8 mouse cellular contexts compared by ENCODE assay signal in genomic region chr2:116070614-116071425, GRCm38 (mm10). TPM values are rescaled to one million over a fixed set of nuclear protein-coding genes. Genes with fewer than 3 reads are reported as not detected.
DNase-seq lines count a peak whose midpoint lies in the region; ATAC-seq lines count a peak whose summit lies in the region.

No protein-coding gene starts in this region.

- 28% methylated on average over 10 of the region's 10 CpGs for WGBS in embryonic facial prominence, embryonic 15.5 days
- 7% methylated on average over 10 of the region's 10 CpGs for WGBS in intestine, embryonic 15.5 days
- WGBS in neural tube, embryonic 12.5 days = 5% methylated on average over 10 of the region's 10 CpGs

- DNase-seq in kidney, adult 9 months = peak; percentile 9
- DNase-seq in kidney, adult 18-20 months = no peak
- DNase-seq in right cerebral cortex, postnatal 25 days = no peak
- DNase-seq in MN1 (ENCODE audit: low spot score) = no peak
- DNase-seq in gastrocnemius, adult 18-20 months (ENCODE audit: low spot score) = no peak

- H3K27ac ChIP-seq in embryonic facial prominence, embryonic 15.5 days (replicated peaks) = no peak overlapping the region
- H3K27ac ChIP-seq in intestine, embryonic 15.5 days = peak overlapping the region; percentile 82
- H3K27ac ChIP-seq in neural tube, embryonic 12.5 days = peak overlapping the region; percentile 34; the same call in 1 of the 2 replicates

- H3K9me3 ChIP-seq in embryonic facial prominence, embryonic 15.5 days (replicated peaks) = no peaks in the 10 kb centered on the region
- H3K9me3 ChIP-seq in intestine, embryonic 15.5 days = no peaks in the 10 kb centered on the region
- no peaks in the 10 kb centered on the region for H3K9me3 ChIP-seq in neural tube, embryonic 12.5 days

- peak overlapping the region; percentile 57 for H3K4me2 ChIP-seq in embryonic facial prominence, embryonic 15.5 days (replicated peaks)
- H3K4me2 ChIP-seq in intestine, embryonic 15.5 days (replicated peaks) = peak overlapping the region; percentile 77
- H3K4me2 ChIP-seq in neural tube, embryonic 12.5 days (replicated peaks) = peak overlapping the region; percentile 87

- peaks cover 42% of the 10 kb centered on the region for H3K27me3 ChIP-seq in embryonic facial prominence, embryonic 15.5 days
- peaks cover 17% of the 10 kb centered on the region for H3K27me3 ChIP-seq in intestine, embryonic 15.5 days (replicated peaks)
- no peaks in the 10 kb centered on the region; the same call in 1 of the 2 replicates for H3K27me3 ChIP-seq in neural tube, embryonic 12.5 days (replicated peaks)

- H3K4me1 ChIP-seq in embryonic facial prominence, embryonic 15.5 days = peaks cover 20% of the 10 kb centered on the region; the same call in 1 of the 2 replicates
- H3K4me1 ChIP-seq in intestine, embryonic 15.5 days (replicated peaks) = 0 out of 2 replicates have a peak, but pooled peaks cover 5% of the 10 kb centered on the region
- H3K4me1 ChIP-seq in neural tube, embryonic 12.5 days = peaks cover 33% of the 10 kb centered on the region

- no peak overlapping the region for H3K9ac ChIP-seq in embryonic facial prominence, embryonic 15.5 days
- peak overlapping the region; percentile 26; the same call in 1 of the 2 replicates for H3K9ac ChIP-seq in intestine, embryonic 15.5 days
- peak overlapping the region; percentile 97 for H3K9ac ChIP-seq in neural tube, embryonic 12.5 days

- peak overlapping the region; percentile 63 for H3K4me3 ChIP-seq in embryonic facial prominence, embryonic 15.5 days (replicated peaks)
- H3K4me3 ChIP-seq in intestine, embryonic 15.5 days (replicated peaks) = peak overlapping the region; percentile 38
- peak overlapping the region; percentile 82 for H3K4me3 ChIP-seq in neural tube, embryonic 12.5 days

- H3K36me3 ChIP-seq in embryonic facial prominence, embryonic 15.5 days = no peaks in the 10 kb centered on the region
- no peaks in the 10 kb centered on the region for H3K36me3 ChIP-seq in intestine, embryonic 15.5 days
- H3K36me3 ChIP-seq in neural tube, embryonic 12.5 days = no peaks in the 10 kb centered on the region

- ATAC-seq in embryonic facial prominence, embryonic 15.5 days (ENCODE audit: insufficient number of reproducible peaks, low FRiP score, low TSS enrichment, low read depth) = no peak
- ATAC-seq in intestine, embryonic 15.5 days = no peak
- ATAC-seq in neural tube, embryonic 12.5 days (ENCODE audit: low FRiP score, low read depth) = no peak

RNA-seq across cellular contexts. Expression of gene Meis2, which starts 5.2 kb away (rescaled TPM):
- polyA plus RNA-seq in embryonic facial prominence, embryonic 15.5 days (2015; fragmentation: Nextera tagmentation; extraction: Ambion mirVana) = 33.4 and 36.4 TPM in 2 replicates
- polyA plus RNA-seq in intestine, embryonic 15.5 days (2015; fragmentation: Nextera tagmentation; extraction: Ambion mirVana) = 39.9 and 41.5 TPM in 2 replicates
- 108 and 120 TPM in 2 replicates for polyA plus RNA-seq in neural tube, embryonic 12.5 days (2016; fragmentation: Nextera tagmentation; extraction: Ambion mirVana)
- total RNA-seq in gastrocnemius, adult 18-20 months (2021) = 1 to 10 TPM; 1.3 to 1.4 TPM
